Mouse (Mus musculus) regulatory T cell (primary cell): ENCODE measurements around the gene Tlx2.

Source experiments
- in situ Hi-C: fragments of 300-600 bp; cut with MboI, MseI; formaldehyde crosslinking; loops from one replicate; pipeline ENCODE4 v1.15.1; 2025; ENCODE audit warnings: high pct_unique_total_duplicates

Gene Tlx2

DNA sequence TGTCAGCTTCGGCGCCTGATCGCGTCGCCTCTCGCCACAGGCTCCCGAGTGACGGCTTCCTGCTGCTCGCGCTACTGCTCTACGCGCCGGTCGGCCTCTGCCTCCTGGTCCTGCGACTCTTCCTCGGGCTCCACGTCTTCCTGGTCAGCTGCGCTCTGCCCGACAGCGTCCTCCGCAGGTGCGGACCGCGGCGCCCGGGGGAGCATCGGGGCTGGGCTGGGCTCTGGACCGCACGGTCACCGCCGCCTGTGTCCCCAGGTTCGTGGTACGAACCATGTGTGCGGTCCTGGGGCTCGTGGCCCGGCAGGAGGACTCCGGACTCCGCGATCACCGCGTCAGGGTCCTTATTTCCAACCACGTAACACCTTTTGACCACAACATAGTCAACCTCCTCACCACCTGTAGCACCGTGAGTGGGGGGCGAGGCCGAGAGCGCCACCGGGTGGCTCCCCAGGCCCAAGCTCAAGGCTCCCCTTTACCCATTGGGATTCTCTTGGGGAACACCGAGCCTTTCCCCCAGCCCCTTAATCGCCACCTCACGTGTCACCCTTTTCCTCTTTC lies 15.1 kb downstream of the Tlx2 start, which contains the start of gene Htra2:
TSS of gene Htra2 (minus strand) at position 403 of the 561 bp plus-strand sequence.
- in situ Hi-C loops = loop anchor here (10.0 kb wide), 1 partner anchor 50 kb away; no protein-coding TSS in a partner anchor

DNA sequence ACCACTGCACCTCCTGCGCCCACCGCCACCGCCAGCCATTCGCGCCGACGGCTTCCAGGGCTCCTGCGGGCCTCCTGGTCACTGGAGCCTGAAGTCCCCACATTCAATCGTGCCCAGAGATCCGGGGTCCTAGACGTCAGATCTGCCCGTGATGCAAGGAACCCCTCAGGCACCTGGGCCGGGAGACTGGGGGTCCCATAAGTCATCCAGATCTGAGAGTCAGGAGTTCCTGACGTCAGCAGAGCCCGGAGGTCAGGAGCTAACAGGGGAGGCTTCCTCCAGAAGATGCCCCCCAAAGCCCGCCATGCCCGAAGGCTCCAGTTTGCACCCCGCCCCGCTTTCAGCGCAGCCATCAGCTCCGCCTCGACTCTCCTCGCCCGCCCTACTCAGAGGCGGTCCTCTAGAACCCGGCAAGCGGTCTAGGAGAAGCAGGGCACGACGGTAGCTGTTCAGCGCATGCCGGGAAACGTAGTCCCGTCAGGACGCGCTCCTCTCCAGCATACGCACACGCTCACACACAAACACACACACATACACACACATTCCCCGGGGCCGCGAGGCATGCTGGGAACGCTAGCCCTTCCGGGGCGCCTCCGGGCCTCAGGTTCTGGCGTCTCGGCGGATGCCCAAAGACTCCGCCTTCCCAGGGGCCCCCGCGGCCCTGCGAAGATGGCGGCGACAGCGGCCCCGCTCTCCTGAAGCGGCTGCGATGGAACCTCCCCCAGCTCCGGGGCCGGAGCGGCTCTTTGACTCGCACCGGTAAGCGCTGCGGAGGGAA lies 15.8 kb downstream of the Tlx2 start, which contains the start of gene Aup1:
TSS of gene Aup1 (plus strand) at position 448 of the 778 bp plus-strand sequence.
- in situ Hi-C loops = loop anchor here (10.0 kb wide), 1 partner anchor 49 kb away; no protein-coding TSS in a partner anchor

DNA sequence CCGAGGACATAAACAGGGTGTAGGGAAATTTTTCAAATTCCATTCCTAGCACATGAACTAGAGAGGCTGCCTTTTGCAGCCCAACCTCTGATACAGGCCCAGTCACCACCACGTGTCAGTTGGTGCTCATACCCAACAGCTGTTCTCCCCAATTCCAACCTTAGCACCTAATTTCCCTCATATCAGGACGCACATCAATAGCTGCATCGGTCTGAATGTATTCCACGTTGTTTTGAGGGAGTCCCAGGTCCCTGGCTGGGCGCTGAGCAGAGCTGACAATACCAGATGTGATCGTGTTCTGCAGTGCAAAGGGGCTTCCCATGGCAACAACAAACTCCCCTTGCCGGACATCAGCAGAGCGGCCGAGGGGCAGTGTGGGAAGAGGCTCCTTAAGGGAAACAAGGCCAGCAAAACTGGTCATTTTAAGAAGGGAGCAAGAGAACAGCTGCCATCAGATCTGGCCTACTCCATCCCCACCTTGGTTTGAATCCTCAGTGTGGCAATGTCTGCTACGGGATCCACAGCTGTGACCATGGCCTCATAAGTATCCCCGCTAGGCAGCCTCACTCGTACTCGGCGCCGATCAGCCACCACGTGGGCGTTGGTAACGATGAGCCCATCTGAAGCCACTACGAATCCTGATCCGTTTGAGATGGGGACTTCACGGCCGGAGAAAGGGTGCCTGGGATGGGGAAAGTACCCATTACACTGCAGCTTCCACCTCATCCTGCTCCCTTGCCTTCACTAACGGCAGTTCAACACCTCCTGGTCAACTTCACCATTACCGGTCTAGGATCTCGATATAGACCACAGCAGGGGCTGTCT lies 16.7 kb downstream of the Tlx2 start:
- in situ Hi-C loops = loop anchor here (10.0 kb wide), 1 partner anchor 49 kb away; no protein-coding TSS in a partner anchor

DNA sequence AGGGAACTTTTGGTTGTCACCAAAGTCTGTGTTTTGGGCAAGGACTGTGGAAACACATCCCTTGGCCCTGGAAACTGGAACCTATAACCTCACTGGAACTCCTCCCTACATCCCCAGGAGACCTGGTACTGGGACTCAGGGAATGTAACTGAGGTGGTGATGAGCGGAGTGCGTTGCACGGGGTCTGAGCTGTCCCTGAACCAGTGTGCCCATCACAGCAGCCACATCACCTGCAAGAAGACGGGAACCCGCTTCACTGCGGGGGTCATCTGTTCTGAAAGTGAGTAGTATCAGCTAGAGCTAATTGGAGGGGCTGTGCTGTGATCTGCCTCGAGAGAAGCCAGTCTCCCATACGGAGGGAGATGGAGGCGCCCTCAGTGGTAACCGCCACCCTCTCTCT lies 20.7 kb downstream of the Tlx2 start:
- in situ Hi-C loops = no loop called here

DNA sequence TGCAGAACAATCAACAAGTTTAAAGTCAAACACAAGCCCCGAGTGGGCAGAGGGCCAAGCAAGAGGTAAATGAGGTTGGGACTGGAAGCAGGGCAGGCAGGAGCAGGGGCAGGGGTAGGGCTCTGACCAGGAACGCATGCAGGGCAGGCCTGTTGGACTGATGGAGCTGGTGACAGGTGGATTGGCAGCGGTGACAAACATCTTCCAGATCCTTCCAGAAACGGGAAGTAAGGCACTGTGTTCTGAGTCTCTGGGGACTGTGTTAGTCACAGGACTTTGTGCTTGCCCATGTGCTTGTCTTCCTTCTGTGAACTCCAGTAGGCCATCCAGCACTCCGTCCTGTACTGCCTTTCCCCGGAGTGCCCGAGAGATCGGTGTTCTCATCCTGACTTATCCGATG lies 25.4 kb downstream of the Tlx2 start:
- in situ Hi-C loops = no loop called here

DNA sequence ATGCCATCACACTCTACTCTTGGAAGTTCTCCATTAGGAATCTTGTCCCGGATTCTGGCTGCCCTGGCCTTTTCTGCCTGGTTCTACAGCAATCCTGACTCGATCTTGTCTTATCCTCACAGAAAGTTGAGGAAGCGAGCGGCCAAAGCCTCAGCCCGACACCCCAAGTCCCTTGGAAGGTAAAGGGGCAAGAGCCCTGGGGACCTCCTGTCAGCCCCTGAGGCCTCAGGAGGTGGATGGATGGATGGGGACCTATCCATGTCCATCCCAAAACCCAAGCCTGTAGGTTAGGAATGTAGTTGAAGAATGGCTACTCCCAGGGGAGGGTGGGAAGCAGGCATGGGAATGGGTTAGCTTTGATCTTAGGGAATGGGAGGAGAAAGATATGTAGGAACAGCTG lies 26.1 kb downstream of the Tlx2 start:
- in situ Hi-C loops = no loop called here

DNA sequence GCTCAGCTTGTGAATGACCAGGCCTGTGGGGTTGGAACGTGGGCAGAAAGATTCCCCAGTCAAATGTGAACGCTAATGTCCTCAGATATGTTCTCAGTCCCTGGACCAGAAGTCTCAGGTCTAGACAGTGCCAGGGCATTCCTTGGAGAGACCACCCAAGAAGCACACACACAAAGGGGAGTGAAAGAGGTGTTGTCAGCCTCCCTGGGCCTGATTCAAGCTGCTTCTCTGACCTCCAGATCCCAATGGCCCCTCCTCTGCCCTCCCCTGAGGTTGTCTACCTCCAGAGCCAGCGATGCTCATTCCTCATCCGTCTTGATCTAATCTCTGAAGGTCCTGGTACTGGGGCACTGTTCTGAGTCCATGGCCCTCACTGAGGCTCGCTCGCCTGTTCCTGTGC lies 26.5 kb downstream of the Tlx2 start:
- in situ Hi-C loops = no loop called here

DNA sequence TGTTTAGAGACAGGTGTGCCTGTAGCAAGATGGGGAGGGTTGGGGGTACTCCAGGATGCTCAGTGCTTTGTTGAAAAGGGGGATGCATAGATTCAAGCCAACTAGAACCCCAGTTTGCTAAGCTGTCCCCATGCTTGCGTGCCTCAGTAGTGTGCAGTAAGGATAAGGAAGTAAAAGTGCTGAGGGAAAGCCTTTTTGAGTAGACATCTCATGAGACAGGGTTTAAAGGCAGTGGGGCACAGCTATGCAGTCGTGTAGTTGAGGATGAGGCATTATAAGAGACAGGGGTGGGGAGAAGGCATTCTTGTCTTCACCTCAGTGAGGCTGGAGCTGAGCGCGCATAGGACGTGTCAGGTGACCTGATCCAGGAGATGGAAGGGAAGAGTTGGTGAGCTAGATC lies 29.5 kb downstream of the Tlx2 start:
- in situ Hi-C loops = no loop called here

DNA sequence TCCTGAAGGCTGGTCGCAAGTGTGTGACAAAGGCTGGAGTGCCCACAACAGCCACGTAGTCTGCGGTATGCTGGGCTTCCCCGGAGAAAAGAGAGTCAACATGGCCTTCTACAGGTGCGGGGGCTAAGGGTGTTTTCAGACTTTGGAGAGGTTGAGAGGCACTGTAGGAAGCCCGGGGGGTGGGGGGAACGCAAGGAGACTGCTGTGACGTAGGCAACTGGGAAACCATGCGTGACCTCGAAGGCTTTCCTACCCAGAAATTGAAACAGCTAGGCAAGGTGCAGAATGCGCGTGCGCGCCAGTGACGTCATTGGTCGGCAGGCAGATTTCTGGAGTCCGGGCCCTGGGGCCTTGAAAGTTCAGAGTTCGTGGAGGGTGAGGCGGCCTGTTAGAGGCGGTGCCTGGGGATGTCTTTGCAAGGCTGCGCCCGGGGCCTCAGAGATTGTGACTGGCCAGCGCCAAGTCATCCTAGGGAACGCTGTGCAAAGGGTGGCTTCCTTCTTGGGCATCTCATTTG lies 31.5 kb downstream of the Tlx2 start:
- in situ Hi-C loops = no loop called here

DNA sequence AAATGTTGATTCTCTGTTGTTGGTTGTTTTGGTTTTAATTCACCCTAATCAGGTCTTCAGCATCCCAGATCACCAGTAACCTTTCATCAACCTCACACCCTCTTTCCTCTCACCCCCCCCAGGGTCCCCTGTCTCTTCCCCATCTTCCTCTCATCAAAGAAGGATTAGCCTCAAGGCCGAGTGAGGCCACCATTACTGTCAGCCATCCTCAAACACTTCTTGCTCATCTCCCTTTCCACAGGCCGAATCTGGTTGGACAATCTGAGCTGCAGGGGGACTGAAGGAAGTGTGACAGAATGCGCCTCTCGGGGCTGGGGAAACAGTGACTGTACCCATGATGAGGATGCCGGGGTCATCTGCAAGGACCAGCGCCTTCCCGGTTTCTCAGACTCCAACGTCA lies 32.9 kb downstream of the Tlx2 start:
- in situ Hi-C loops = no loop called here

DNA sequence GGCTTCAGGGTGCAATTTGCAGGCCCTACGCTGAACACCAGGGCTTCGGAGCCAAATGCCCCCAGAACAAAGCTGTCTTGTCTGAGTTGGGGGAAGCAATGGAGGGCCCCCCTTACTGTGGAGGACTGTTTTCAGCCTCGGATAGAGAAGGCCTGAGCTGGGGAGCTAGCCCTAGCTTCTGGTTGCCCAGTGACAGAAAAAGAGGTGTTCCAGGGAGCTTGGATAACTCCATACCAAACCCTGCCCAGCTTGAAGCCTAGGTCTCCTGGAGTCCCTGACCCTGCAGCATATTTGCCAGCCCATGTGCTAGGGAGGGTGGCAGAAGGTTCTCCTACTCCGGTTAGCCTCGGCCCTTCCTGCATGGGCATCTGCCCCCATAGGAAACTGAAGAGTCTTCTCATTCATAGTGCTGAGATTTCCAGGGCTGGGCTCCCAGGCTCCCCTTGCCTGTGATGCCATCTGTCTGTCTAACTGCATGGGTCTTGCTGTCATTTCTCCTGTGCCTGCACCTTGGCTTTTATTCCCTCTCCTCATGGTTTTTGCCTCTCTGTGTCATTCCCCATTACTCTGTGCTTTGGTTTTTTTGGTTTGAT lies 35.5 kb downstream of the Tlx2 start:
- in situ Hi-C loops = no loop called here

DNA sequence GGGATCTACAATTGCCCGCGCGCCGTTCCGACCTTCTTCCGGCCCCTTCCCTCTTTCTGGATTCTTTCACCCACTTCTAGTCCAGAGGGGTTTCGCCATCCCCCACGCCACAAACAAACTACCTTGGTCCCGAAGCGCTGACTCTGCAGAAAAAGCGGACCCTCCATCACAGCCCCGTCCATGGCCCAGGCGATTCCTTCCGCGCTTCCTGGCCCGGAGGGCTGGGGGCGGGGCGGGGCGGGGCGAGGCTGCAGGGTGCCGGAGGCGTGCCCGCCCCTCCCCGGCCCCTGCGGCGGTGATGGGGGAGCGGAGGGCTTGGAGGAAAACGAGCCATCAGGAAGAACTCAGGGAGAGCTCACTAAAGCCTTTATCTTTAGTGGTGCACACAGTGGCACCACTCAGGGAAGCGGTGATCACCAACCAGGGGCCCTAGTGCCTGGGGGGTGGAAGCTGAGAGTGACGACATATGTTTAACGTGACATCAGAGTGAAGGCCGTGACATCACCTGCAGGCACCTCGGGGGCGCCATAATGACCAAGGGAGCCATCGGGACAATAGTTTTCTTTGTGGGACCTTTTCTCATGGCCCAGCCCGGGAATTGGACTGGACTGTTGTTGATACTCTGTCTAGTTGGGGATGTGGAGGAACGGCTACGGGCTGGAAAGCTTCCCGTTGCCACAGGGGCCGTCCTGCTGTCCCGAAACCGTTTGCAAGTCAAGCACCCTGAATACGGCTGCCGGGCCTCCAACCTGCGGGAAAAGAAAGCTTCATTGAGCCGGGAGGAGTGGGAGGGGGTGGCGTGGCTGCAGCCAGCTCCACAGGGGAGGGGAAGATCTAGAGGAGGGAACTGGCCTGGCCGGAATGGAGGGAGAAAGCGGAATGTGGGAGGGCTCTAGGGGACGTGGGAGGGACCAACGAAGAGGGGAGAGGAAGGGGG lies 36.6 kb downstream of the Tlx2 start, which contains the start of the genes Dok1 and Loxl3:
TSS of gene Dok1 (minus strand) at position 223 of the 937 bp plus-strand sequence.
TSS of gene Loxl3 (plus strand) at position 925 of the 937 bp plus-strand sequence.
- in situ Hi-C loops = no loop called here

DNA sequence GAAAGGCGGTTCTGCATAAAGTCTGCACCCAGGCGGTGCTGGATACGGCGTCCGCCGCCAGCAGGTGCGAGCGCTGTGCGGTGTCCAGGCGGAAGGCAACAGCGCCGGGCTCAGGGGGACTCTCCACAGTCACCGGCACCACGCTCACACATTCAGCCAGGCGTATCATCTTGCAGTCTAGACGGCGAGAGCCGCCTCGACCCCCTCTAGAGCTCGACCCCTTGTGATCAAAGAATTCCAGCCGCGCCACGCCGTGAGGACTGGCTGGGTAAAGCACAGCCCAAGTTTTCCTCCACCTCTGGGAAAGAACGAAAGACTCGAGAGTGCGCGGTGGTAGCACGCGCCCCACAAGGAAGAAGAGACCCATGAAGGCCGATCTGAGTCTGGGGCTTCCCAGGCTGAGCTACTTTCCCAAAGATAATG lies 37.3 kb downstream of the Tlx2 start:
- in situ Hi-C loops = no loop called here

DNA sequence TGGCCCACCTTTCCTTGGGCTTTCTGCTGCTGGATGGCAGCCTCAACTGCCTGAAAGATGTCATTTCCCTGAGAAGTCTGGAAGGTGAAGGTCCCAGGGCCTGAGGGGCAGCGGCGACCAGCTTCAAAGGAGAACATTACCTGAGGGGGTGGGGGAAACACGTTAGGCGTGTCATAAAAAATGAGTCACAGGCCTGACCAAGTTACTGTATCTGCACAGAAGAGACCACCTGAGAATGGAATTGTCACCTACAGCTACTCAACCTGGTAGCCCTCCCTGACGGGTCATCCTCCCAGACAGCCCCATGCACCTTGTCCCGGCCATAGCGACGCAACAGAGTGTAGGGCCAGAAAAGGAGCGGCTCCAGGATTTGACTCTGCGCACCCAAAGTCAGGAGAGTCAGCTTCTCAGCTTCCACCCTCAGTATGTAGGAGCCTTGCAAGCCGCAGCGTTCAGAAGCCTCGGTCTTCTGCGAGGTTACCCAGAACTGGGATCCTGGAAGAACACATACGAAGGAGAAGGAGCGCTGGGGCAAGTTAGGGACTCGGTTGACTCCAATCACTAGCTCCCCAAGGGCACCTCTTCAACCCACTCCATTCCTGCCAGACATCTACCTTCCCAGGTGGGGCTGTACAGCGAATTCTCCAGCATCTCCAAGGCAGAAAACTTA lies 38.0 kb downstream of the Tlx2 start:
- in situ Hi-C loops = no loop called here

DNA sequence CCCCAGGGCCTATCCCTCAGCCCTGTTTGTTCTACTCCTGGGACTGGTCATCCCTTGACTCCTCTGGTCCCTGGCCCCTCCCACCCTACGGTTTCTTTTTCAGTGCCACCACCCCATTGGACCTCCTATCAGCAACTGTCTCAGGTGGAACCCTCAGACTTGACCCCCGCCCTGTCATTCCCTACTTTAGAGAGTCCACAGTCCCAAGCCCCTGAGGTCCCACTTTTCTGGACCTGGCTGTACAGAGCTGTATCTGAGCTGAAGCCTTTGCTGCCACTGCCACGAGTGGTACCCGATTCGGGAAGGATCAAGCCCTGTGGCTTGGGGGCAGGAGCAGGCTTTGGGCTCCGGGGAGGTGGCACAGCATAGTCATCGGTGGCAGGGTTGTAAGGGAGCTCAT lies 39.0 kb downstream of the Tlx2 start:
- in situ Hi-C loops = no loop called here

DNA sequence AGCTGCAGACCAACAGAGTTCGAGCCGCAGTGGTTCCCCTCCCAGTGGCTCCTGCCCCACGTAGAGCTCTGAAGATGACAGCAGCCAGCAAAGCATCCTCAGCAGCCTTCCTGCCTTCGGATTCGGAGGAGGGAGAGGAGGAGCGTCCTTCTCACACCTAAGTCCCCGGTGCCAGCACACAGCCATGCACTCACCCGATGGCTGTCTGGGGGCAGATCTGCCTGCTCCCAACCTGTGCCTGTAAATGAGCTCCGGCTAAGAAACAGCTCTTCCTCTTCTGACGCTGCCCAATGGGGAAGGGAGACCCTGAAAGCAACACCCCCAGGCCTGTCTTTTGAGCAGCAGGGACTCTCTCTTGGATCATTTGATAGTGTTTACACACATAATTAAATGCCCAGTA lies 40.3 kb downstream of the Tlx2 start:
- in situ Hi-C loops = no loop called here

DNA sequence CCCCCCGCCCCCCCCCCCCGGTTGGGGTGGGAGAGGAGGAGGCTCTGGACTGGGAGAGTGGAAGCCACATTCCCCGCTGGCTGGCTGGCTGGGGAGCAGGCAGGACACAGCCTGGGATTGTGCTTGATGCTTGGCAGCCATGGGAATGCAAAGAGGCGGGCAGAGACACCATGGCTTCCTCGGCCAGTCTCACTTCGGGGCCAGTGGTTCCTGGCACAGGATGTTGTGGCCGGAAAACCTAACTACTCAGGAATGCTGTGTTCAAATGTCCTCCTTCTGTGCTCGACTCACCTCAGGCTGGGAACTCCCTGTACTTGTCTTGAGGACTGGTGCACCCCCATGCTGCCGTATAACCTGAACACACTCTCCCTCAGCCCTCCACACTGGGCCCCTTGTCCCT lies 42.4 kb downstream of the Tlx2 start:
- in situ Hi-C loops = no loop called here

DNA sequence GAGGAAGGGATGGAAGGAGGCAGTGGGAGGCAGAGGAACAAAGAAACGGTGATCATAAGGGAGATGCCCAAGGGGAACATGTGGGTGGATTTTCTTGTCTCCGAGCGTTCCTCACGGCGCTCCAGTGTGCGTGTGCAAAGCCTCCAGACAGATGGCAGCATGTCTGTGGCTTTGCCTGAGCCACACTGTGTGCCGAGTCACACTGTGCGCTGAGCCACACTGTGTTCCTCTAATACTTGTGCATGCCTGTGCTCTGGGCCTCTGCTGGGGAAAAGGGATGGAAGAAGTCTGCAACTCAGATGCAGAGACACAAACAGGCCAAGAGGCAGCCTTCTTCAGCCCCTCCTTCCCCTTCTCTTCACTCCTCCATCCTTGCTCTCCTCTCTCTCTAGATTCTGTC lies 42.8 kb downstream of the Tlx2 start:
- in situ Hi-C loops = no loop called here

DNA sequence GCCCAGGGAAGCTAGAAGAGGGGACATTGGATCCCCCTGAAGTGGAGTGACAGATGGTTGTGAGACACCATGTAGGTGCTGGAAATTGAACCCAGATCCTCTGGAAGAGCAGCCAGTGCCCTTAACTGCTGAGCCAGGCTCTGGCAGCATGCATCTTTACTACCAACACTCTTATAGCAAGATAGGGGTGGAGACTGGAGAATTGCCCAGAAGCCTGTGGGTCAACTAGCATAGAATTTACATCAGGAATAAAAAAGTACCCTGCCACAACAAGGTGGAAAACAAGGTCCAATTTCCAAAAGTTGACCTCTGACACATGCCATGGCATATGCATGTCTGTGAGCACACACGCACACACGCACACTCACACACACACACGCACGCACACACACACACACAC lies 44.9 kb downstream of the Tlx2 start:
- in situ Hi-C loops = no loop called here

DNA sequence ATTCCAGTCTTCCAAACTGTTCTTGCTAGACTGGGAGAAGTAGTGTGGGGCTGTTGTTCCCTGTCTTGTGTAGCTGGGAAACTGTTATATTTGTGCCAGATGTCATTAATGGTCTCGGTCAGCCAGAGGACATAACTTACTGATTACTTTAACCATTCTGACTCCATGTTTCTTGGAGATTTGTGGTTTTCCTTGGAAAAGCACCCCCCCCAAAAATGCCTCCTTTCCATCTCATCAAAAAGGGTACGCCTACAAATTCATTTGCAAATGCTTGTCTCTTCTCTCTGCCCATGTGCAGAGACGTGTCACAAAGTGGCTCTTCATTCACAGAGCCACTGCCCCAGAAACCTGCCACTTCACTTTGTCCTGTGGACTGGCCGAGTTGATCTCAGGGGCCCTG lies 45.7 kb downstream of the Tlx2 start:
- in situ Hi-C loops = no loop called here
